Mouse (Mus musculus): ENCODE results near the gene Armh1. TPM values are rescaled to one million over a fixed set of nuclear protein-coding genes. Genes with fewer than 3 reads are reported as not detected.
"Not testable (repeated sequence)": the region's sequence is repeated elsewhere in the genome, so short reads cannot be mapped to it uniquely, and the experiment has no call there.

Gene Armh1
- polyA plus RNA-seq, 1 experiment from 2014 or later, result 0.39 TPM

- Histone ChIP-seq H3K27me3 (ENCODE audit: insufficient read depth, low read length) (no peaks in the 10 kb centered on the region), H3K36me3 (ENCODE audit: insufficient read depth, low read length) (no peaks in the 10 kb centered on the region), H3K9me3 (ENCODE audit: low read length) (peaks cover 3% of the 10 kb centered on the region; the same call in 1 of the 2 replicates), H3K4me1 (ENCODE audit: insufficient read depth, low read length) (no peaks in the 10 kb centered on the region; the same call in 1 of the 2 replicates), H3K27ac (ENCODE audit: low read length) (peak overlapping the region; percentile 87), H3K4me2 (replicated peaks; ENCODE audit: low read depth, low read length) (peak overlapping the region; percentile 55), H3K4me3 (ENCODE audit: low read length) (peak overlapping the region; percentile 47), H3K9ac (replicated peaks; ENCODE audit: low read length) (peak overlapping the region; percentile 65)
- ATAC-seq (ENCODE audit: low FRiP score, low TSS enrichment), result no peak
- whole genome bisulfite sequencing, result 57% methylated on average over 3 of the region's 3 CpGs
These were observed 63.0 kb downstream of the Armh1 start for GRCm38 (mm10) chr4:117188969-117189368.

GRCm38 (mm10) chr4:117182759-117183096, 69.2 kb downstream of the Armh1 start:
- H3K4me1 ChIP-seq (ENCODE audit: insufficient read depth, low read length), result peaks cover 12% of the 10 kb centered on the region
- peak overlapping the region; percentile 77 for H3K9ac ChIP-seq (replicated peaks; ENCODE audit: low read length)
- WGBS, result 12% methylated on average over 9 of the region's 9 CpGs
- H3K27me3 ChIP-seq (ENCODE audit: insufficient read depth, low read length); H3K9me3 ChIP-seq (ENCODE audit: low read length): not testable (repeated sequence)
- peak overlapping the region; percentile 74 for H3K4me2 ChIP-seq (replicated peaks; ENCODE audit: low read depth, low read length)
- peak; percentile 50 for ATAC-seq (ENCODE audit: low FRiP score, low TSS enrichment)
- H3K4me3 ChIP-seq (ENCODE audit: low read length), result peak overlapping the region; percentile 89
- peak overlapping the region; percentile 65; the same call in 1 of the 2 replicates for H3K27ac ChIP-seq (ENCODE audit: low read length)
- peaks cover 22% of the 10 kb centered on the region for H3K36me3 ChIP-seq (ENCODE audit: insufficient read depth, low read length)

GRCm38 (mm10) chr4:117181863-117182758, 69.8 kb downstream of the Armh1 start, which contains the start of gene Kif2c:
Gene Kif2c, minus strand, starts transcription at chr4:117182639.
- Histone ChIP-seq H3K4me1 (ENCODE audit: insufficient read depth, low read length) (peaks cover 12% of the 10 kb centered on the region), H3K4me3 (ENCODE audit: low read length) (peak within 1 kb of the TSS; percentile 89), H3K27ac (ENCODE audit: low read length) (peak within 1 kb of the TSS; percentile 81), H3K36me3 (ENCODE audit: insufficient read depth, low read length) (peaks cover 28% of the 10 kb centered on the region), H3K4me2 (replicated peaks; ENCODE audit: low read depth, low read length) (peak within 1 kb of the TSS; percentile 74), H3K9me3 (ENCODE audit: low read length) (no peaks in the 10 kb centered on the region), H3K9ac (replicated peaks; ENCODE audit: low read length) (peak within 1 kb of the TSS; percentile 78), H3K27me3 (ENCODE audit: insufficient read depth, low read length) (no peaks in the 10 kb centered on the region)
- peak; percentile 98 for ATAC-seq (ENCODE audit: low FRiP score, low TSS enrichment)
- 1% methylated on average over 42 of the region's 42 CpGs for WGBS

- 84% methylated on average over 5 of the region's 5 CpGs for WGBS
- no peak overlapping the region for H3K9ac ChIP-seq (replicated peaks; ENCODE audit: low read length)
- no peak overlapping the region for H3K4me3 ChIP-seq (ENCODE audit: low read length)
- ATAC-seq (ENCODE audit: low FRiP score, low TSS enrichment), result no peak
- peaks cover 89% of the 10 kb centered on the region for H3K36me3 ChIP-seq (ENCODE audit: insufficient read depth, low read length)
- no peak overlapping the region for H3K27ac ChIP-seq (ENCODE audit: low read length)
- no peaks in the 10 kb centered on the region for H3K27me3 ChIP-seq (ENCODE audit: insufficient read depth, low read length)
- no peaks in the 10 kb centered on the region for H3K4me1 ChIP-seq (ENCODE audit: insufficient read depth, low read length)
- H3K4me2 ChIP-seq (replicated peaks; ENCODE audit: low read depth, low read length), result no peak overlapping the region
- no peaks in the 10 kb centered on the region for H3K9me3 ChIP-seq (ENCODE audit: low read length)
These were observed 82.0 kb downstream of the Armh1 start for GRCm38 (mm10) chr4:117169936-117170335.

Other genes with a start within 250 kb of the Armh1 start
- gene Eif2b3, start 232.7 kb downstream of the Armh1 start, polyA plus RNA-seq (2015; fragmentation: Nextera tagmentation; extraction: Ambion mirVana), result 45.2 and 45.8 TPM in 2 replicates
- 8.8 and 10.0 TPM in 2 replicates for gene Ptch2, start 156.1 kb downstream of the Armh1 start, polyA plus RNA-seq (2015; fragmentation: Nextera tagmentation; extraction: Ambion mirVana)
- 5.1 and 5.3 TPM in 2 replicates for gene Btbd19, start 126.4 kb downstream of the Armh1 start, polyA plus RNA-seq (2015; fragmentation: Nextera tagmentation; extraction: Ambion mirVana)
- not detected in 2 replicates for gene Tctex1d4, start 125.3 kb downstream of the Armh1 start, polyA plus RNA-seq (2015; fragmentation: Nextera tagmentation; extraction: Ambion mirVana)
- gene Plk3, start 118.2 kb downstream of the Armh1 start, polyA plus RNA-seq (2015; fragmentation: Nextera tagmentation; extraction: Ambion mirVana), result 3.1 and 3.7 TPM in 2 replicates
- gene Rps8, start 95.9 kb downstream of the Armh1 start, polyA plus RNA-seq (2015; fragmentation: Nextera tagmentation; extraction: Ambion mirVana), result 746 and 795 TPM in 2 replicates
- 71.8 and 75.6 TPM in 2 replicates for gene Kif2c, start 69.5 kb downstream of the Armh1 start, polyA plus RNA-seq (2015; fragmentation: Nextera tagmentation; extraction: Ambion mirVana)
- 16.5 and 19.9 TPM in 2 replicates for gene Tmem53, start 174 bp downstream of the Armh1 start, polyA plus RNA-seq (2015; fragmentation: Nextera tagmentation; extraction: Ambion mirVana)
- gene Rnf220, start 244.9 kb upstream of the Armh1 start, polyA plus RNA-seq (2015; fragmentation: Nextera tagmentation; extraction: Ambion mirVana), result 71.5 and 76.0 TPM in 2 replicates